Mouse (Mus musculus): ENCODE results near the gene Rnf220. TPM values are rescaled to one million over a fixed set of nuclear protein-coding genes. Genes with fewer than 3 reads are reported as not detected.

The Rnf220 gene
- polyA plus RNA-seq, 1 experiment from 2014 or later, result 109 TPM

DNA sequence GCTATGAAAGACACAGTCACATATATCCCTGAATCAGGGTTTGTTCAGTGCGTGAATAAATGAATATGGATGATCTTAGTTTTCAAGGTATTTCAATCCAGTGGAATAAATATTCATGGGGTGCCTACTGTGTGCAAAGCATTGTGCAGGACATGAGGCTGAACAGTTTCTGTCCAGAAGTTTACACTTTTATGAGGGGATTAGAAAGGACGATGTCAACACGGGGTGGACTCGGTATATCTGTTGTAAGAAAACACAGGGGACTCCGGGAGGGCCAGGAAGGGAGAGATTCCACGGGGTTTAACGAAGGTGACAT, 135.3 kb downstream of the Rnf220 start:
- Histone ChIP-seq H3K9ac (ENCODE audit: low read depth, low read length) (no peak overlapping the region), H3K9me3 (ENCODE audit: control insufficient read depth, low read length) (no peaks in the 10 kb centered on the region), H3K4me3 (ENCODE audit: low read length) (no peak overlapping the region), H3K4me1 (ENCODE audit: control insufficient read depth, insufficient read depth, low read depth, low read length) (peaks cover 8% of the 10 kb centered on the region), H3K4me2 (ENCODE audit: low read length) (no peak overlapping the region), H3K36me3 (ENCODE audit: control insufficient read depth, insufficient read depth, low read length) (no peaks in the 10 kb centered on the region), H3K27me3 (replicated peaks; ENCODE audit: control insufficient read depth, insufficient read depth, low read length) (peaks cover 28% of the 10 kb centered on the region), H3K27ac (ENCODE audit: low read depth, low read length) (no peak overlapping the region)
- WGBS, result 10% methylated on average over 7 of the region's 7 CpGs
- no peak for ATAC-seq

DNA sequence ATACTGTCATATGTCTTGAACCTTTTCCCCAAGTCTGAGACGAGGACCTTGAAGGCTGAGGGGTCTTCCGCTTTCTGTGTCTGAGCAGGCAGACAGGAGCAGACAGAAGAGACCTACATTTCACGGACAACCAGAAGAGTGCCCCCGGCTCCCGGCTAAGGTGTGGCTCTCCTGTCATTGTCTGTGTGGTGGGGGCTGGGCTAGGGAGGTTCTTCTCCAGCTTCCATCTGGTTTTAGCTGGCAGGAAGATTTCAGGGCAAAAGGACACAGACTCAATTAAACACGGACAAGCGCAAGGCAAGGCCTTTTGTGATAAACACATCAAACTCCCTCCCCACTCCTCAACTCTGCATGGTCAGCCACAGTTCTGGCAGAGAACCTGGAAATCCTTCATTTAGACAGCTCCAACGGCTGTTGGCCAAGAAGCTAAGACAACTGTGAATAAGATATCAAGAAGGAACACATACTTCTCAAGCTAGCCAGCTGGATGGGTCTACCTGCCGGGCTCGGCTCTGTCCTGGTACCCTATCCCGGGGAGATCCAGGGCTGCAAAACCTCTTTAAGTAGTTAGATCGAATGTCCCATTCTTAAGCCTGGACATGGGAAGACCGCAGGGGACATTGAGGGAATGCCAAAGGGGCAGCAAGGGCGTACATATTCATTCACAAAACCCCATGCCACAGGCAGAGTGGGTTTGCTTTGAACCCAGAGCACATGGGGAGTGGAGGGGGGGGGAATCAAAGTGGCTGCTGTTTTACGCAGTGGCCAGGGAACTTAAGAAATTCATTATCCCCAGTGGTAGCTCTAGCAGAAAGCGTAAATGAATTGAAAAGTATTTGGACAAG, 135.9 kb downstream of the Rnf220 start:
- Histone ChIP-seq H3K9ac (ENCODE audit: low read depth, low read length) (no peak overlapping the region), H3K9me3 (ENCODE audit: control insufficient read depth, low read length) (no peaks in the 10 kb centered on the region), H3K36me3 (ENCODE audit: control insufficient read depth, insufficient read depth, low read length) (no peaks in the 10 kb centered on the region), H3K4me2 (ENCODE audit: low read length) (no peak overlapping the region), H3K27ac (ENCODE audit: low read depth, low read length) (no peak overlapping the region), H3K4me3 (ENCODE audit: low read length) (no peak overlapping the region), H3K27me3 (replicated peaks; ENCODE audit: control insufficient read depth, insufficient read depth, low read length) (peaks cover 28% of the 10 kb centered on the region), H3K4me1 (ENCODE audit: control insufficient read depth, insufficient read depth, low read depth, low read length) (peaks cover 8% of the 10 kb centered on the region)
- ATAC-seq, result peak; percentile 69; the same call in 1 of the 2 replicates
- WGBS, result 27% methylated on average over 16 of the region's 16 CpGs

DNA sequence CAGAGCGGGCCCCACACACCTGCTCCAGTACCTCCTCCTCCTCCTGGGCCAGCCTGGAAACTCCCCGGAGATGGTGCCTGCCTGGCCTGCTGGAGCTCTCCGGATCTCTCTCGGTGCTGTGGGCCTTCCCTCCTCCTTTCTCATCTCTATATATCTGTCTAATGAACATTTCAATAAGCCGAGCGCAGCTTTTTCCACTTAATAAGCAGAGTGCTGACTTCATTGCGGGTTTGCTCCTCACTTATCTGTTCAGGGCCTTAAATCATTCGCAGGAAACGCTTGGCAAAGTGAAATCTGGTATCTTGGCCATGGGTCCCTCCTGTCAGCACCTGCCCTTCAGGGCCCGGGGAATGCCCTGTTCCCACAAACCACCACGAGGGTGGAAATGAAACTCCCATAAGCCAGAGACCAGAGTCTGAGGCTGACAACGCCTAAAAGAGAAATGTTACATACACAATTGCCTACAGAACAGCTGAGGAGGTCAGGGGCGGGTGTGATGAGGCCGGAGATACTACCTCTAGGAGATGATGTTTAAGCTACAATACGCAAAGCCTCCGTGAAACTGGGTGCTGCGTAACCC, 137.0 kb downstream of the Rnf220 start:
- H3K27me3 ChIP-seq (replicated peaks; ENCODE audit: control insufficient read depth, insufficient read depth, low read length), result peaks cover 28% of the 10 kb centered on the region
- no peaks in the 10 kb centered on the region for H3K36me3 ChIP-seq (ENCODE audit: control insufficient read depth, insufficient read depth, low read length)
- H3K4me3 ChIP-seq (ENCODE audit: low read length), result no peak overlapping the region
- no peak overlapping the region for H3K4me2 ChIP-seq (ENCODE audit: low read length)
- peaks cover 8% of the 10 kb centered on the region for H3K4me1 ChIP-seq (ENCODE audit: control insufficient read depth, insufficient read depth, low read depth, low read length)
- no peaks in the 10 kb centered on the region for H3K9me3 ChIP-seq (ENCODE audit: control insufficient read depth, low read length)
- no peak for ATAC-seq
- H3K27ac ChIP-seq (ENCODE audit: low read depth, low read length), result no peak overlapping the region
- 79% methylated on average over 17 of the region's 17 CpGs for WGBS
- H3K9ac ChIP-seq (ENCODE audit: low read depth, low read length), result no peak overlapping the region

DNA sequence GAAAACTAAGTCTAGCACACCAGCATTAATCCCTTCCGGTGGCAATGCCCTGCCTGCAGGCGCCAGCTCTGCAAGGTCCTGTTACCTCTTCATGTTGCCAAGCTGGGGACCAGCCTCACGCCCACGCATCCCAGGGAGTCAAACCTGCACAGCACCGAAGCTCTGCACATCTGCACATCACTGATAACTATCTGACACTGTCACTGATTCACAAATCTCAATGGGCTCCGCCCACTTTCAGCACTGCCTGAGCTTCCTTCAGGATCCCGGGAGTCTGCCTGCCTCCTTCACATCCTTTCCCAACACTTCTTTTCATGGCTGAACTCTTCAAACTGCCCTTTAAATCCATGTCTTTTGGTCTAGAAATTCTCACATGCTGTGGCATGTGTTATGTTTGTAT, 138.9 kb downstream of the Rnf220 start:
- ATAC-seq, result no peak
- Histone ChIP-seq H3K9ac (ENCODE audit: low read depth, low read length) (no peak overlapping the region), H3K9me3 (ENCODE audit: control insufficient read depth, low read length) (no peaks in the 10 kb centered on the region), H3K4me3 (ENCODE audit: low read length) (no peak overlapping the region), H3K27ac (ENCODE audit: low read depth, low read length) (no peak overlapping the region), H3K4me2 (ENCODE audit: low read length) (no peak overlapping the region), H3K36me3 (ENCODE audit: control insufficient read depth, insufficient read depth, low read length) (no peaks in the 10 kb centered on the region), H3K4me1 (ENCODE audit: control insufficient read depth, insufficient read depth, low read depth, low read length) (peaks cover 8% of the 10 kb centered on the region), H3K27me3 (replicated peaks; ENCODE audit: control insufficient read depth, insufficient read depth, low read length) (peaks cover 18% of the 10 kb centered on the region)
- 68% methylated on average over 7 of the region's 7 CpGs for WGBS

DNA sequence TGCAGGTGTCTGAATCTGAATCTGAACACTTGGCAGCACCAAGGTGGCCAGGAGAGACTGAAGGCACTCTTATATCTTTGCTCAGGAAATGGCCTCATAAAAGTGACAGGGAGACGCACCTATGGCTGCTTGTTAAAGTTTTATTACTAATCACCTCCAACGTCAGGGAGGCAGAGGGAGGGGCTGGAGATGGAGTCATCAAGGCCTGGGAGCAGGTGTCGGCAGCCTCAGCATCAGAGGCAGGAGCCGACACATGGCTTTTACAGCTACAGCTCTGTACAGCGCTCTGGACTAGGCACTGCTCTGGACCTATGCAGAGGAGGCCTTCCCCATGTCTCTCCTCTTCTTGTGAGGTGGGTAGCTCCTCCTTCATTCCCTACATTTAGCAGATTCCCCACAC, 139.7 kb downstream of the Rnf220 start:
- Histone ChIP-seq H3K9ac (ENCODE audit: low read depth, low read length) (no peak overlapping the region), H3K9me3 (ENCODE audit: control insufficient read depth, low read length) (no peaks in the 10 kb centered on the region), H3K36me3 (ENCODE audit: control insufficient read depth, insufficient read depth, low read length) (no peaks in the 10 kb centered on the region), H3K27ac (ENCODE audit: low read depth, low read length) (no peak overlapping the region), H3K4me1 (ENCODE audit: control insufficient read depth, insufficient read depth, low read depth, low read length) (peaks cover 8% of the 10 kb centered on the region), H3K4me3 (ENCODE audit: low read length) (no peak overlapping the region), H3K27me3 (replicated peaks; ENCODE audit: control insufficient read depth, insufficient read depth, low read length) (peaks cover 18% of the 10 kb centered on the region), H3K4me2 (ENCODE audit: low read length) (no peak overlapping the region)
- WGBS, result 71% methylated on average over 5 of the region's 5 CpGs
- no peak for ATAC-seq

DNA sequence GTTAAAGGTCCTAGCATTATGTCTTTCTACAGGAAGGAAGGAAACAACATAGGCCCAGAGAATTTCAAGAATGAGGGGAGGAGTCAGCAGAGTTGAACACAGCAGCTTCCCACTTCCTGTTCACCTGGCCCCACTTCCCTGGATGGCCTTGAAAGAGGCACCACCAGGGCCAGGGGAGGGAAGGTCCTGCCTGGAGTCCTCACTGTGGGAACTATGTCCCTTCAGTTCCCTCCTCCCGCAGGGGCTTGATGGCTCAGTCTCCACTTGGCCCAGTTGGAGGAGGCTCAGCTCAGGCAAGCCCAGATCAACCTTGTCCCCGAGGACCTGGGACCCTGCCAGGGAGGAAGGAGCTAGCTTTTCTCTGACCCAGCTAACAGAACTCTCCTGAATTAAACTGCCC, 140.6 kb downstream of the Rnf220 start:
- H3K9me3 ChIP-seq (ENCODE audit: control insufficient read depth, low read length), result no peaks in the 10 kb centered on the region
- H3K27me3 ChIP-seq (replicated peaks; ENCODE audit: control insufficient read depth, insufficient read depth, low read length), result peaks cover 18% of the 10 kb centered on the region
- no peak for ATAC-seq
- H3K36me3 ChIP-seq (ENCODE audit: control insufficient read depth, insufficient read depth, low read length), result no peaks in the 10 kb centered on the region
- H3K4me1 ChIP-seq (ENCODE audit: control insufficient read depth, insufficient read depth, low read depth, low read length), result peaks cover 7% of the 10 kb centered on the region
- no peak overlapping the region for H3K4me3 ChIP-seq (ENCODE audit: low read length)
- H3K9ac ChIP-seq (ENCODE audit: low read depth, low read length), result no peak overlapping the region
- no peak overlapping the region for H3K4me2 ChIP-seq (ENCODE audit: low read length)
- 75% methylated on average over 2 of the region's 2 CpGs for WGBS
- no peak overlapping the region for H3K27ac ChIP-seq (ENCODE audit: low read depth, low read length)

DNA sequence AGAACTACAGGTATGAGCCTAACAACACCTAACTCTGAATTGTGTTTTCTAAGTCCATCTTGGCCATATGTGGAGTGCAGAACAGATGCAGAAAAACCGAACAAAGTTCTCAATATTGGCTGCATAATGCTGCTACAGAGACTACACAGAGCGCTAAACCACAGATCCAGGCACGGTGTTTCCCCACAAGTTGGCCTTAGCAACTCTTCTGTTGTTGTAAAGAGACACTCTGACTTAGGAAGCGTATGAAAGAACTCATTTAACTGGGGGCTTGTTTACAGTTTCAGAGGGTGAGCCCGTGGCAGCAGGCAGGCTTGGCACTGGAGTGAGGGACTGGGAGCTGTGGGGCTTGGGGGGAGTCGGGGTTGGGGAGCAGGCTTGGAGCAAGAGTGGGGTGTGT, 142.2 kb downstream of the Rnf220 start:
- no peak overlapping the region for H3K9ac ChIP-seq (ENCODE audit: low read depth, low read length)
- H3K4me3 ChIP-seq (ENCODE audit: low read length), result no peak overlapping the region
- H3K4me1 ChIP-seq (ENCODE audit: control insufficient read depth, insufficient read depth, low read depth, low read length), result peaks cover 2% of the 10 kb centered on the region; the same call in 1 of the 2 replicates
- H3K4me2 ChIP-seq (ENCODE audit: low read length), result no peak overlapping the region
- 73% methylated on average over 6 of the region's 6 CpGs for WGBS
- H3K36me3 ChIP-seq (ENCODE audit: control insufficient read depth, insufficient read depth, low read length), result no peaks in the 10 kb centered on the region
- no peaks in the 10 kb centered on the region for H3K9me3 ChIP-seq (ENCODE audit: control insufficient read depth, low read length)
- no peak for ATAC-seq
- no peak overlapping the region for H3K27ac ChIP-seq (ENCODE audit: low read depth, low read length)
- peaks cover 18% of the 10 kb centered on the region for H3K27me3 ChIP-seq (replicated peaks; ENCODE audit: control insufficient read depth, insufficient read depth, low read length)

DNA sequence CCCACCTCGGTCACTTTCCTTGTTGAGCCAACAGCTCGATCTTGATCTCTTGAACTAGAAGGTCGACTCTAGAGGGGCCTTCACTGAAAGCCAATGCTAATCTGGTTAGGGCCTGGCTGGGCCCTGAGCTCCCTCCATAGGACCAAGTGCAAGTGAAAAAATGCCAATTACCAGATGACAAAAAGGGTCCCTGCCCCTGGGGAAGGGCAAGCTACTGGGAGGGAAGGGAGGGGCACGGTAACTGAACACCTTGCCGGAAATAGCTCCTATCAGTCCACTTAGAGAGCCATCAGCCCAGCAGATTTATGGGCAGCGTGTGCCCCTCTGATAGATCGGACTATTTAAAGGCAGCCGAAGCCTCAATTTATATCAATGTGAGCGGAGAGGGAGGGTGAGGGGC, 143.9 kb downstream of the Rnf220 start:
- no peak for ATAC-seq
- Histone ChIP-seq H3K4me1 (ENCODE audit: control insufficient read depth, insufficient read depth, low read depth, low read length) (peaks cover 10% of the 10 kb centered on the region), H3K36me3 (ENCODE audit: control insufficient read depth, insufficient read depth, low read length) (no peaks in the 10 kb centered on the region), H3K27me3 (replicated peaks; ENCODE audit: control insufficient read depth, insufficient read depth, low read length) (peaks cover 10% of the 10 kb centered on the region), H3K27ac (ENCODE audit: low read depth, low read length) (no peak overlapping the region), H3K9me3 (ENCODE audit: control insufficient read depth, low read length) (no peaks in the 10 kb centered on the region), H3K4me2 (ENCODE audit: low read length) (no peak overlapping the region), H3K9ac (ENCODE audit: low read depth, low read length) (no peak overlapping the region), H3K4me3 (ENCODE audit: low read length) (no peak overlapping the region)
- 83% methylated on average over 9 of the region's 9 CpGs for WGBS

DNA sequence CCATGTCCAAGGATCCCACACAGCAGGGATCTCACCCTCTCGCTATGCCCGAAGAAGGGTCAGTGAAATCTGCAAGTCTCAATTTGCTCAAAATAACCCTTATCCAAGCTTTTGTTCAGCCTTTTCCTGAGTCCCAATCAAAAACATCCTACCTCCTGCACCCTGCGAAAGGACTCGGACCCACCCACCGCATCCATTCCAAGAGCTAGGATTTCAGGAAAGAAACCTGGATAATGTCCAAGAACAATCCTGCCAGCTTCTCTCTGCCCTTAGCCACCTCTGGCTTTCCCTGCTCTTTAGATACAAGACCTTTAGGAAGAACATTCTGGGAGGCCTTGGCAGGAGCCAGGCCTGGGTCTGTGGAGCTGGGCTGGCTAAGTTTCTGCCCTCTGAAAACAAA, 144.8 kb downstream of the Rnf220 start:
- Histone ChIP-seq H3K9me3 (ENCODE audit: control insufficient read depth, low read length) (no peaks in the 10 kb centered on the region), H3K4me3 (ENCODE audit: low read length) (no peak overlapping the region), H3K27ac (ENCODE audit: low read depth, low read length) (no peak overlapping the region), H3K27me3 (replicated peaks; ENCODE audit: control insufficient read depth, insufficient read depth, low read length) (peaks cover 3% of the 10 kb centered on the region), H3K4me2 (ENCODE audit: low read length) (no peak overlapping the region), H3K9ac (ENCODE audit: low read depth, low read length) (no peak overlapping the region), H3K36me3 (ENCODE audit: control insufficient read depth, insufficient read depth, low read length) (no peaks in the 10 kb centered on the region), H3K4me1 (ENCODE audit: control insufficient read depth, insufficient read depth, low read depth, low read length) (peaks cover 10% of the 10 kb centered on the region)
- 68% methylated on average over 5 of the region's 5 CpGs for WGBS
- ATAC-seq, result no peak

All from hindbrain, embryonic 16.5 days (tissue).